Comparison of ENCODE assay signal across 15 mouse cellular contexts in genomic region chr11:112788296-112788695, GRCm38 (mm10). TPM values are rescaled to one million over a fixed set of nuclear protein-coding genes. Genes with fewer than 3 reads are reported as not detected.
DNase-seq lines count a peak whose midpoint lies in the region; ATAC-seq lines count a peak whose summit lies in the region.
"Had no signal": no experiment of that assay in that cellular context is flagged by ENCODE, and none has a peak within 500 bp of the region (broad histone marks: within the 10 kb centered on the region; RNA-seq: fewer than 3 reads in every experiment).

No protein-coding gene starts in this region.

- no peak overlapping the region for H3K4me3 ChIP-seq in heart, embryonic 12.5 days
- no peak overlapping the region for H3K4me3 ChIP-seq in midbrain, embryonic 10.5 days
- H3K4me3 ChIP-seq in midbrain, embryonic 11.5 days (ENCODE audit: low read depth, low read length), result no peak overlapping the region
- no peak overlapping the region for H3K4me3 ChIP-seq in forebrain, embryonic 16.5 days (replicated peaks; ENCODE audit: low read length)
- no peak overlapping the region for H3K4me3 ChIP-seq in stomach, embryonic 14.5 days (ENCODE audit: low read depth, low read length)
- H3K4me3 ChIP-seq: gastrocnemius, adult 2 months had no signal

- no peak overlapping the region for H3K9ac ChIP-seq in heart, embryonic 12.5 days
- no peak overlapping the region for H3K9ac ChIP-seq in midbrain, embryonic 11.5 days (ENCODE audit: low read length)
- H3K9ac ChIP-seq in forebrain, embryonic 16.5 days (replicated peaks; ENCODE audit: low read depth, low read length), result no peak overlapping the region; the same call in 1 of the 2 replicates
- no peak overlapping the region for H3K9ac ChIP-seq in stomach, embryonic 14.5 days (replicated peaks; ENCODE audit: low read depth, low read length)

- peaks cover 46% of the 10 kb centered on the region for H3K27me3 ChIP-seq in heart, embryonic 12.5 days (replicated peaks)
- H3K27me3 ChIP-seq in midbrain, embryonic 10.5 days (ENCODE audit: low read depth, poor library complexity, severe bottlenecking), result peaks cover 50% of the 10 kb centered on the region
- H3K27me3 ChIP-seq in midbrain, embryonic 11.5 days (ENCODE audit: control insufficient read depth, insufficient read depth, low read length), result peaks cover 2% of the 10 kb centered on the region; the same call in 1 of the 2 replicates
- no peaks in the 10 kb centered on the region for H3K27me3 ChIP-seq in forebrain, embryonic 16.5 days (replicated peaks; ENCODE audit: control insufficient read depth, insufficient read depth, low read length)
- H3K27me3 ChIP-seq in stomach, embryonic 14.5 days (ENCODE audit: control insufficient read depth, insufficient read depth, low read length), result no peaks in the 10 kb centered on the region

- ATAC-seq in heart, embryonic 12.5 days (ENCODE audit: insufficient number of reproducible peaks, low FRiP score), result no peak
- ATAC-seq in midbrain, embryonic 11.5 days (ENCODE audit: low FRiP score), result no peak
- no peak for ATAC-seq in forebrain, embryonic 16.5 days
- peak; percentile 34; the same call in 1 of the 2 replicates for ATAC-seq in stomach, embryonic 14.5 days (ENCODE audit: insufficient number of reproducible peaks, insufficient read depth, low FRiP score, low read depth)

- peaks cover 5% of the 10 kb centered on the region; the same call in 1 of the 2 replicates for H3K9me3 ChIP-seq in heart, embryonic 12.5 days (replicated peaks)
- H3K9me3 ChIP-seq in midbrain, embryonic 10.5 days (replicated peaks), result no peaks in the 10 kb centered on the region
- no peaks in the 10 kb centered on the region for H3K9me3 ChIP-seq in midbrain, embryonic 11.5 days (ENCODE audit: control insufficient read depth, low read length)
- no peaks in the 10 kb centered on the region for H3K9me3 ChIP-seq in forebrain, embryonic 16.5 days (ENCODE audit: control insufficient read depth, low read length)
- no peaks in the 10 kb centered on the region for H3K9me3 ChIP-seq in stomach, embryonic 14.5 days (ENCODE audit: control insufficient read depth, low read depth, low read length)

- 8% methylated on average over 13 of the region's 13 CpGs for WGBS in heart, embryonic 12.5 days
- WGBS in midbrain, embryonic 10.5 days, result 18% methylated on average over 13 of the region's 13 CpGs
- 17% methylated on average over 13 of the region's 13 CpGs for WGBS in midbrain, embryonic 11.5 days
- 11% methylated on average over 13 of the region's 13 CpGs for WGBS in forebrain, embryonic 16.5 days
- 9% methylated on average over 13 of the region's 13 CpGs for WGBS in stomach, embryonic 14.5 days

- H3K36me3 ChIP-seq in heart, embryonic 12.5 days, result no peaks in the 10 kb centered on the region
- H3K36me3 ChIP-seq in midbrain, embryonic 10.5 days, result peaks cover 21% of the 10 kb centered on the region
- no peaks in the 10 kb centered on the region for H3K36me3 ChIP-seq in midbrain, embryonic 11.5 days (ENCODE audit: control insufficient read depth, insufficient read depth, low read length)
- H3K36me3 ChIP-seq in forebrain, embryonic 16.5 days (ENCODE audit: control insufficient read depth, insufficient read depth), result no peaks in the 10 kb centered on the region
- no peaks in the 10 kb centered on the region; the same call in 1 of the 2 replicates for H3K36me3 ChIP-seq in stomach, embryonic 14.5 days (ENCODE audit: control insufficient read depth, insufficient read depth, low read length)

- peaks cover 24% of the 10 kb centered on the region for H3K4me1 ChIP-seq in heart, embryonic 12.5 days (replicated peaks)
- H3K4me1 ChIP-seq in midbrain, embryonic 10.5 days, result peaks cover 49% of the 10 kb centered on the region
- H3K4me1 ChIP-seq in midbrain, embryonic 11.5 days (ENCODE audit: control insufficient read depth, insufficient read depth, low read length), result peaks cover 19% of the 10 kb centered on the region
- H3K4me1 ChIP-seq in forebrain, embryonic 16.5 days (replicated peaks; ENCODE audit: control insufficient read depth, insufficient read depth, low read length), result peaks cover 23% of the 10 kb centered on the region
- H3K4me1 ChIP-seq in stomach, embryonic 14.5 days (ENCODE audit: control insufficient read depth, insufficient read depth, low read length), result peaks cover 7% of the 10 kb centered on the region; the same call in 1 of the 2 replicates

- no peak overlapping the region for H3K27ac ChIP-seq in heart, embryonic 12.5 days (ENCODE audit: poor library complexity, severe bottlenecking)
- 0 out of 2 replicates have a peak overlapping the region, but pooled peaks have one; percentile 28 for H3K27ac ChIP-seq in midbrain, embryonic 10.5 days (replicated peaks)
- no peak overlapping the region for H3K27ac ChIP-seq in midbrain, embryonic 11.5 days (ENCODE audit: low read depth, low read length)
- no peak overlapping the region for H3K27ac ChIP-seq in forebrain, embryonic 16.5 days (ENCODE audit: low read length)
- H3K27ac ChIP-seq in stomach, embryonic 14.5 days (ENCODE audit: low read length), result no peak overlapping the region
- H3K27ac ChIP-seq: gastrocnemius, adult 2 months had no signal

- DNase-seq in heart, adult 8-10 months (ENCODE audit: low spot score), result no peak
- DNase-seq in midbrain, embryonic 10.5 days (ENCODE audit: low spot score), result no peak
- DNase-seq in midbrain, embryonic 11.5 days (ENCODE audit: low spot score, missing footprints), result no peak
- DNase-seq in right cerebral cortex, postnatal 4 days, result no peak
- no peak for DNase-seq in ovary, adult 18-20 months (ENCODE audit: low spot score)
- DNase-seq: adrenal gland, adult 2 months; B cell, adult 2 months; cerebellum, adult 11-12 months; gastrocnemius, adult 2 months; kidney, postnatal 10 days; liver had no signal

- peak overlapping the region; percentile 24; the same call in 1 of the 2 replicates for H3K4me2 ChIP-seq in heart, embryonic 12.5 days
- no peak overlapping the region for H3K4me2 ChIP-seq in midbrain, embryonic 11.5 days
- H3K4me2 ChIP-seq in forebrain, embryonic 16.5 days (ENCODE audit: low read length), result peak overlapping the region; percentile 26
- H3K4me2 ChIP-seq in stomach, embryonic 14.5 days (replicated peaks; ENCODE audit: low read depth, low read length), result no peak overlapping the region

RNA-seq across cellular contexts. Expression of gene Sox9, which starts 6.3 kb away (rescaled TPM):
- polyA plus RNA-seq in heart, embryonic 12.5 days (2016; fragmentation: Nextera tagmentation; extraction: Ambion mirVana), result 57.9 and 58.6 TPM in 2 replicates
- 1 to 10 TPM; 1.2 to 2.2 (median 1.6) TPM for total RNA-seq in heart, adult 8-10 months (2022)
- 61.8 and 108 TPM in 2 replicates for polyA plus RNA-seq in midbrain, embryonic 10.5 days (2016; fragmentation: Nextera tagmentation; extraction: Ambion mirVana)
- polyA plus RNA-seq in midbrain, embryonic 11.5 days (2014; fragmentation: Nextera tagmentation; extraction: Ambion mirVana), result 106 and 107 TPM in 2 replicates
- polyA plus RNA-seq in forebrain, embryonic 16.5 days (2015; fragmentation: Nextera tagmentation; extraction: Ambion mirVana), result 48.4 and 60.3 TPM in 2 replicates
- polyA plus RNA-seq in stomach, embryonic 14.5 days (2014; fragmentation: Nextera tagmentation; extraction: Ambion mirVana), result 35.2 and 41.2 TPM in 2 replicates
- total RNA-seq: megakaryocyte progenitor cell, adult 5-6 weeks had no signal

Comparison
In these comparisons a context has a peak if more than half of its experiments do, and no peak if none do; other contexts are left out.
1. H3K4me2 ChIP-seq: peak in heart, embryonic 12.5 days (single experiment) and forebrain, embryonic 16.5 days (single experiment); none in midbrain, embryonic 11.5 days (single experiment) and stomach, embryonic 14.5 days (single experiment).